Mouse (Mus musculus) MEL (cell line): ENCODE measurements around the gene Fbxl15. TPM values are rescaled to one million over a fixed set of nuclear protein-coding genes. Genes with fewer than 3 reads are reported as not detected.

Experiments
- DNase-seq: peaks from one replicate; pipeline ENCODE4 v3.0.0; 2011; ENCODE audit warnings: low read depth, low spot score
- H3K27ac ChIP-seq: 2 replicates; pipeline ENCODE4 v1.5.1; 2012; ENCODE audit warnings: low read depth, mild to moderate bottlenecking, control low read depth, low read length, moderate library complexity; ENCODE audit not compliant: control insufficient read depth
- H3K27me3 ChIP-seq, 2 experiments: fragments of 150-350 bp in 1 of 2; sonication (generic) in 1 of 2; 2 replicates each; pipeline ENCODE4 v1.6.1; 2012; ENCODE audit warnings: low read length in 2 of 2, mild to moderate bottlenecking in 2 of 2, improper control_type of control experiment in 1 of 2, moderate library complexity in 1 of 2; ENCODE audit not compliant: insufficient read depth in 2 of 2, control insufficient read depth in 1 of 2
- H3K36me3 ChIP-seq, 2 experiments: 2 replicates each; pipeline ENCODE4 v1.6.1; 2012 to 2014; ENCODE audit warnings: low read length in 2 of 2, improper control_type of control experiment in 1 of 2, inconsistent platforms in 1 of 2, mild to moderate bottlenecking in 1 of 2; ENCODE audit not compliant: insufficient read depth in 2 of 2, control insufficient read depth in 1 of 2
- H3K4me1 ChIP-seq, 2 experiments: fragments of 150-350 bp in 1 of 2; sonication (generic) in 1 of 2; 2 replicates each; pipeline ENCODE4 v1.6.1; 2012; ENCODE audit warnings: low read length in 2 of 2, improper control_type of control experiment in 1 of 2, mild to moderate bottlenecking in 1 of 2; ENCODE audit not compliant: insufficient read depth in 2 of 2, control insufficient read depth in 1 of 2
- H3K4me3 ChIP-seq, 2 experiments: fragments of 150-350 bp in 1 of 2; sonication (generic) in 1 of 2; 2 replicates each; pipeline ENCODE4 v1.5.1; 2012; ENCODE audit warnings: low read depth in 2 of 2, low read length in 2 of 2, mild to moderate bottlenecking in 2 of 2, moderate library complexity in 2 of 2, control low read depth in 1 of 2, improper control_type of control experiment in 1 of 2; ENCODE audit not compliant: control insufficient read depth in 1 of 2, insufficient read depth in 1 of 2
- H3K79me2 ChIP-seq: 2 replicates; pipeline ENCODE4 v1.6.1; 2012; ENCODE audit warnings: mild to moderate bottlenecking, low read length, moderate library complexity; ENCODE audit not compliant: control insufficient read depth, poor library complexity, insufficient read depth
- H3K9ac ChIP-seq: 2 replicates; pipeline ENCODE4 v1.6.1; 2012; ENCODE audit warnings: low read depth, mild to moderate bottlenecking, control low read depth, low read length, moderate library complexity; ENCODE audit not compliant: control insufficient read depth, poor library complexity, severe bottlenecking
- H3K9me3 ChIP-seq: fragments of 150-350 bp; sonication (generic); replicated peaks from 2 replicates; pipeline ENCODE4 v1.6.1; 2012; ENCODE audit warnings: mild to moderate bottlenecking, low read length, improper control_type of control experiment, moderate library complexity; ENCODE audit not compliant: insufficient read depth
- BHLHE40 ChIP-seq: IDR thresholded peaks from 2 replicates; pipeline ENCODE4 v1.6.1; 2012; ENCODE audit warnings: low read depth, mild to moderate bottlenecking, inconsistent platforms, low read length, improper control_type of control experiment, borderline replicate concordance
- CHD2 ChIP-seq: IDR thresholded peaks from 2 replicates; pipeline ENCODE4 v1.6.1; 2011; ENCODE audit warnings: low read length, improper control_type of control experiment
- CTCF ChIP-seq, 3 experiments: IDR thresholded peaks in 2 of 3; conservative IDR thresholded peaks in 1 of 3; 2 replicates each; pipeline ENCODE4 v1.5.1; 2011 to 2012; ENCODE audit warnings: low read length in 3 of 3, low read depth in 2 of 3, mild to moderate bottlenecking in 2 of 3, improper control_type of control experiment in 1 of 3, inconsistent platforms in 1 of 3, mixed read lengths in 1 of 3, moderate library complexity in 1 of 3; ENCODE audit not compliant: control insufficient read depth in 1 of 3, insufficient read depth in 1 of 3, poor library complexity in 1 of 3, severe bottlenecking in 1 of 3
- E2F4 ChIP-seq: IDR thresholded peaks from 2 replicates; pipeline ENCODE4 v1.6.1; 2011; ENCODE audit warnings: low read depth, low read length, improper control_type of control experiment, borderline replicate concordance
- ELF1 ChIP-seq: IDR thresholded peaks from 2 replicates; pipeline ENCODE4 v1.6.1; 2014; ENCODE audit warnings: low read depth, mild to moderate bottlenecking, inconsistent platforms, low read length, improper control_type of control experiment, moderate library complexity
- EP300 ChIP-seq, 2 experiments: IDR thresholded peaks; 2 replicates each; pipeline ENCODE4 v1.6.1; 2011; ENCODE audit warnings: improper control_type of control experiment in 2 of 2, low read length in 2 of 2, low read depth in 1 of 2, mild to moderate bottlenecking in 1 of 2
- GABPA ChIP-seq: IDR thresholded peaks from 2 replicates; pipeline ENCODE4 v1.6.1; 2012; ENCODE audit warnings: low read depth, mild to moderate bottlenecking, inconsistent platforms, low read length, improper control_type of control experiment, moderate library complexity
- GATA1 ChIP-seq: IDR thresholded peaks from 2 replicates; pipeline ENCODE4 v1.6.1; 2011; ENCODE audit warnings: low read depth, low read length, improper control_type of control experiment
- HCFC1 ChIP-seq: IDR thresholded peaks from 2 replicates; pipeline ENCODE4 v1.6.1; 2012; ENCODE audit warnings: low read depth, mild to moderate bottlenecking, inconsistent platforms, low read length, improper control_type of control experiment, moderate library complexity
- MAFK ChIP-seq: IDR thresholded peaks from 2 replicates; pipeline ENCODE4 v1.6.1; 2011; ENCODE audit warnings: low read depth, mild to moderate bottlenecking, low read length, improper control_type of control experiment, borderline replicate concordance
- MAX ChIP-seq: IDR thresholded peaks from 2 replicates; pipeline ENCODE4 v1.6.1; 2011; ENCODE audit warnings: low read length, improper control_type of control experiment
- MAZ ChIP-seq: IDR thresholded peaks from 2 replicates; pipeline ENCODE4 v1.6.1; 2012; ENCODE audit warnings: low read depth, mild to moderate bottlenecking, inconsistent platforms, low read length, improper control_type of control experiment
- MEF2A ChIP-seq: IDR thresholded peaks from 2 replicates; pipeline ENCODE4 v1.6.1; 2014; ENCODE audit warnings: low read depth, mild to moderate bottlenecking, inconsistent platforms, low read length, improper control_type of control experiment; ENCODE audit not compliant: poor library complexity, insufficient replicate concordance, severe bottlenecking; ENCODE audit errors: extremely low read depth
- MXI1 ChIP-seq: IDR thresholded peaks from 2 replicates; pipeline ENCODE4 v1.6.1; 2011; ENCODE audit warnings: mild to moderate bottlenecking, low read depth, low read length, improper control_type of control experiment
- MYB ChIP-seq: IDR thresholded peaks from 2 replicates; pipeline ENCODE4 v1.6.1; 2011; ENCODE audit warnings: mild to moderate bottlenecking, low read depth, low read length, improper control_type of control experiment
- MYC ChIP-seq: IDR thresholded peaks from 2 replicates; pipeline ENCODE4 v1.6.1; 2011; ENCODE audit warnings: low read depth, mild to moderate bottlenecking, low read length, improper control_type of control experiment, moderate library complexity
- POLR2AphosphoS2 ChIP-seq: IDR thresholded peaks from 2 replicates; pipeline ENCODE4 v1.6.1; 2011; ENCODE audit warnings: low read length, improper control_type of control experiment
- POLR2AphosphoS5 ChIP-seq: IDR thresholded peaks from 2 replicates; pipeline ENCODE4 v1.6.1; 2012; ENCODE audit warnings: low read depth, borderline replicate concordance, mild to moderate bottlenecking, inconsistent platforms, low read length, moderate library complexity, mixed read lengths
- RAD21 ChIP-seq: IDR thresholded peaks from 2 replicates; pipeline ENCODE4 v1.6.1; 2011; ENCODE audit warnings: mild to moderate bottlenecking, low read depth, low read length, improper control_type of control experiment
- RCOR1 ChIP-seq: IDR thresholded peaks from 2 replicates; pipeline ENCODE4 v1.6.1; 2012; ENCODE audit warnings: low read depth, mild to moderate bottlenecking, inconsistent platforms, low read length, improper control_type of control experiment
- SIN3A ChIP-seq: IDR thresholded peaks from 2 replicates; pipeline ENCODE4 v1.6.1; 2012; ENCODE audit warnings: low read length, improper control_type of control experiment, inconsistent platforms
- TBP ChIP-seq: IDR thresholded peaks from 2 replicates; pipeline ENCODE4 v1.8.0; 2011; ENCODE audit warnings: low read depth, low read length, improper control_type of control experiment
- TCF12 ChIP-seq: IDR thresholded peaks from 2 replicates; pipeline ENCODE4 v1.6.1; 2014; ENCODE audit warnings: low read depth, mild to moderate bottlenecking, inconsistent platforms, low read length, improper control_type of control experiment, moderate library complexity
- UBTF ChIP-seq: IDR thresholded peaks from 2 replicates; pipeline ENCODE4 v1.6.1; 2012; ENCODE audit warnings: low read depth, mild to moderate bottlenecking, inconsistent platforms, low read length, improper control_type of control experiment, moderate library complexity, borderline replicate concordance; ENCODE audit not compliant: insufficient read depth
- USF1 ChIP-seq: IDR thresholded peaks from 2 replicates; pipeline ENCODE4 v1.6.1; 2014; ENCODE audit warnings: low read depth, mild to moderate bottlenecking, inconsistent platforms, low read length, improper control_type of control experiment, moderate library complexity
- USF2 ChIP-seq, 2 experiments: IDR thresholded peaks; 2 replicates each; pipeline ENCODE4 v1.6.1; 2011 to 2012; ENCODE audit warnings: improper control_type of control experiment in 2 of 2, low read length in 2 of 2, borderline replicate concordance in 1 of 2, inconsistent platforms in 1 of 2, low read depth in 1 of 2, mild to moderate bottlenecking in 1 of 2; ENCODE audit not compliant: insufficient read depth in 1 of 2
- ZC3H11A ChIP-seq: IDR thresholded peaks from 2 replicates; pipeline ENCODE4 v1.6.1; 2012; ENCODE audit warnings: low read depth, mild to moderate bottlenecking, inconsistent platforms, low read length, improper control_type of control experiment
- ZMIZ1 ChIP-seq: IDR thresholded peaks from 2 replicates; pipeline ENCODE4 v1.6.1; 2012; ENCODE audit warnings: low read depth, mild to moderate bottlenecking, inconsistent platforms, low read length, improper control_type of control experiment, moderate library complexity
- ZNF384 ChIP-seq: IDR thresholded peaks from 2 replicates; pipeline ENCODE4 v1.6.1; 2012; ENCODE audit warnings: low read depth, mild to moderate bottlenecking, inconsistent platforms, low read length, improper control_type of control experiment
- polyA plus RNA-seq, 2 experiments: library from polyadenylated mRNA; stranded (reverse) in 1 of 2; unstranded in 1 of 2; fragments of >175 nt in 1 of 2; fragments of >200 nt in 1 of 2; gene quantifications; 2 replicates each; pipeline versions ENCODE4 v1.2.1 to v1.2.4; 2012; ENCODE audit warnings: low replicate concordance in 2 of 2, low read depth in 1 of 2; ENCODE audit not compliant: insufficient read length in 2 of 2, insufficient read depth in 1 of 2, missing spikeins in 1 of 2
- total RNA-seq: library from RNA; depleted of rRNA; stranded (reverse); fragments of 300-350 nt; gene quantifications from 2 replicates; pipeline ENCODE4 v1.2.3, GENCODE M21; 2012

The Fbxl15 gene
- total and polyA plus RNA-seq, 3 experiments: 12.7 to 13.2 TPM; not detected in 1

DNA sequence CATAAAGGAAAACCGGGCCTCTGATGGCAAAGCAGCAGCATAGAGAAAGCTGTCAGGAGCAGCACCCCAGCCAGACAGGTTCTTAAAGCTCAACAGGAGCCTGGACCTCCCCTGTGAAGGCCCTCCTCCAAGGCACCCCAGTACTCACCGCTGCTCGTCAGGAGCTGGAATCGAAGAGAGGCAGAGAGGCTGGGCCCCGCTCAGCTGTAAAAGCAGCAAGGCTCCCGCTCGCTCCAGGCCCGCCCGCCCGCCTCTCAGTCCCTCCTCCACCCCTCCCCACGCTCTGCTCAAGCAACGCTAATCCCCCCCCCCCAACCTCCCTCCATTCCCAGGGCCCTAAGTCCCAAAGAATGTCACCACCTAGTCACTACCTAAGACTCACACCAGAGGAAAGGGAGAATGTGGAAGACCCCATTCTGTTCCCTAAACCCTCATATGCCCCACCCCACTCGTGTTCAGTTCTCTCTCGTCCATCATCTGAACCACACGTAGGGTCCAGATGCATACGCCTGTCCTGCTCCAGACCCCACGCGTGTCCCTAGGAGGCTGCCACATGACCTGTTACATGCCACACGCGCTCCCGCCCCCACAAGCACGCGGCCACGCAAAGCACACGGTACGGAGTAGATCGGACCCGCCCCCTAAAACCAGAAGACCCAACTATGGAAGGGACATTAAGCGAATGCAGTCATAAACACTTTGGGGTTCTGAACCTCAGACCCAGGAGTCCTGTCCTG lies 1.8 kb upstream of the Fbxl15 start:
- no peak overlapping the region for H3K27ac ChIP-seq
- TF ChIP-seq UBTF (no peak), TBP (no peak), MAX (no peak), ZMIZ1 (no peak), MEF2A (no peak), SIN3A (no peak)
- no peak overlapping the region for H3K4me3 ChIP-seq
- H3K9me3 ChIP-seq: no peaks in the 10 kb centered on the region
- no peaks in the 10 kb centered on the region for H3K27me3 ChIP-seq
- peaks cover 0 to 7% of the 10 kb centered on the region in 2 experiments; a peak in 2 of 4 replicates for H3K36me3 ChIP-seq
- DNase-seq: no peak
- peaks cover 2% of the 10 kb centered on the region; the same call in 1 of the 2 replicates for H3K79me2 ChIP-seq
- H3K9ac ChIP-seq: no peak overlapping the region
- H3K4me1 ChIP-seq: peaks cover 0 to 23% of the 10 kb centered on the region in 2 experiments; a peak in 2 of 4 replicates

DNA sequence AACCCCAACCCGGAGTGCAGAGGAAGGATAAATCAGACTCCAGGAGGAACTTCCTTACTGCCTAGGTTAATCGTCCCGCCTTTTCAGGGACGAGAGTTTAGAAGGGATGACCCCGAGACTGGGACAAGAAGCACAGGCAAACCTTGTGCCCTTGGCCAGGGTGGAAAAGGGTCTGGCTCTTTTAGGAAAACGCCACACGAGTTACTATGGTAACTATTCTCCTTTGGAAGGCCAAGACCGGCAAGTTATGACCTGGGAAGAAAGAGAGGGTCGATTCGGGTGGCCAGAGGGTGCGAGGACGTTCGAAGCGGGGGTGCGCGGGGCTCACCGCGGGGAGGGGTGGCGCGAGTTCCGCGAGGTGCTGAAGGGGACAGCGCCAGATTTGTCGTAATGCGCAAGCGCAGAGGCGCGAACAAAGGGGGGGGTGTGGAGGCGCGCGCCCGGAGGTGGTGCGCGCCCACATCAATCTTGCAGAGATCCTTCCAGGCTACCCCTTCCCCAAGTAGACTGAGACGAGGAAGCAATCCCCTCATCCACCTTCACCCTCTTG lies 1.2 kb upstream of the Fbxl15 start, which contains the start of gene Psd:
Gene Psd (minus strand): TSS at position 401 of the 550 bp plus-strand sequence.
- peaks cover 0 to 18% of the 10 kb centered on the region in 2 experiments; a peak in 2 of 4 replicates for H3K4me1 ChIP-seq
- DNase-seq: peak; percentile 82
- H3K27me3 ChIP-seq: no peaks in the 10 kb centered on the region
- no peaks in the 10 kb centered on the region for H3K9me3 ChIP-seq
- peak within 1 kb of the TSS; percentile 75 for H3K9ac ChIP-seq
- H3K27ac ChIP-seq: peak within 1 kb of the TSS; percentile 85
- H3K79me2 ChIP-seq: peaks cover 2% of the 10 kb centered on the region; the same call in 1 of the 2 replicates
- peak within 1 kb of the TSS; percentile 78 to 85 for H3K4me3 ChIP-seq
- peaks cover 0 to 7% of the 10 kb centered on the region in 2 experiments; a peak in 2 of 4 replicates for H3K36me3 ChIP-seq
- TF ChIP-seq CTCF (IDR thresholded peaks at IDR 0.05 in 2 of 3, conservative IDR thresholded peaks at IDR 0.05 in 1 of 3; ENCODE audit: control insufficient read depth in 1 of 3, insufficient read depth in 1 of 3, low read depth in 2 of 3, low read length in 3 of 3, poor library complexity in 1 of 3, severe bottlenecking in 1 of 3) (no peak), MAZ (peak; percentile 58; the same call in 1 of the 2 replicates), POLR2AphosphoS5 (no peak), GABPA (no peak), ZC3H11A (no peak), BHLHE40 (no peak), MYB (no peak), RAD21 (no peak), MYC (no peak), POLR2AphosphoS2 (no peak), ZNF384 (no peak), MXI1 (peak; percentile 68; the same call in 1 of the 2 replicates), HCFC1 (no peak), EP300 (IDR thresholded peaks at IDR 0.05; ENCODE audit: low read depth in 1 of 2, low read length in 2 of 2) (no peak), USF2 (IDR thresholded peaks at IDR 0.05; ENCODE audit: borderline replicate concordance in 1 of 2, insufficient read depth in 1 of 2, low read depth in 1 of 2, low read length in 2 of 2) (no peak), ZMIZ1 (no peak), MAFK (no peak), E2F4 (no peak), RCOR1 (no peak), TCF12 (no peak), CHD2 (no peak), USF1 (no peak), GATA1 (no peak), ELF1 (no peak), SIN3A (peak; percentile 80)
